Mouse (Mus musculus): ENCODE data around the gene Tut1. TPM values are rescaled to one million over a fixed set of nuclear protein-coding genes. Genes with fewer than 3 reads are reported as not detected.

Gene Tut1
- polyA plus RNA-seq, 1 experiment from 2014 or later, result 28.4 TPM

Other genes with a start within 250 kb of the Tut1 start
- gene Slc3a2, start 230.5 kb upstream of the Tut1 start, polyA plus RNA-seq (2014; fragmentation: Nextera tagmentation; extraction: Ambion mirVana), result 139 and 142 TPM in 2 replicates
- gene Wdr74, start 218.0 kb upstream of the Tut1 start, polyA plus RNA-seq (2014; fragmentation: Nextera tagmentation; extraction: Ambion mirVana), result 74.2 and 83.7 TPM in 2 replicates
- 1.5 and 2.7 TPM in 2 replicates for gene 1700092M07Rik, start 213.1 kb upstream of the Tut1 start, polyA plus RNA-seq (2014; fragmentation: Nextera tagmentation; extraction: Ambion mirVana)
- 85.6 and 94.7 TPM in 2 replicates for gene Stx5a, start 212.4 kb upstream of the Tut1 start, polyA plus RNA-seq (2014; fragmentation: Nextera tagmentation; extraction: Ambion mirVana)
- 209 and 235 TPM in 2 replicates for gene Nxf1, start 196.8 kb upstream of the Tut1 start, polyA plus RNA-seq (2014; fragmentation: Nextera tagmentation; extraction: Ambion mirVana)
- gene Tmem223, start 182.9 kb upstream of the Tut1 start, polyA plus RNA-seq (2014; fragmentation: Nextera tagmentation; extraction: Ambion mirVana), result 190 and 197 TPM in 2 replicates
- 40.8 and 45.7 TPM in 2 replicates for gene Tmem179b, start 179.4 kb upstream of the Tut1 start, polyA plus RNA-seq (2014; fragmentation: Nextera tagmentation; extraction: Ambion mirVana)
- gene Taf6l, start 167.4 kb upstream of the Tut1 start, polyA plus RNA-seq (2014; fragmentation: Nextera tagmentation; extraction: Ambion mirVana), result 15.4 and 19.6 TPM in 2 replicates
- gene Polr2g, start 155.3 kb upstream of the Tut1 start, polyA plus RNA-seq (2014; fragmentation: Nextera tagmentation; extraction: Ambion mirVana), result 169 and 177 TPM in 2 replicates
- gene Zbtb3, start 151.3 kb upstream of the Tut1 start, polyA plus RNA-seq (2014; fragmentation: Nextera tagmentation; extraction: Ambion mirVana), result 6.1 and 6.5 TPM in 2 replicates
- 51.7 and 59.7 TPM in 2 replicates for gene Ttc9c, start 134.5 kb upstream of the Tut1 start, polyA plus RNA-seq (2014; fragmentation: Nextera tagmentation; extraction: Ambion mirVana)
- 6.1 and 6.2 TPM in 2 replicates for gene Hnrnpul2, start 133.8 kb upstream of the Tut1 start, polyA plus RNA-seq (2014; fragmentation: Nextera tagmentation; extraction: Ambion mirVana)
- gene AC129217.1, start 124.1 kb upstream of the Tut1 start, polyA plus RNA-seq (2014; fragmentation: Nextera tagmentation; extraction: Ambion mirVana), result not detected in 2 replicates
- 50.6 and 52.7 TPM in 2 replicates for gene Bscl2, start 116.4 kb upstream of the Tut1 start, polyA plus RNA-seq (2014; fragmentation: Nextera tagmentation; extraction: Ambion mirVana)
- 128 and 133 TPM in 2 replicates for gene Gng3, start 114.7 kb upstream of the Tut1 start, polyA plus RNA-seq (2014; fragmentation: Nextera tagmentation; extraction: Ambion mirVana)
- 0.18 and 0.30 TPM in 2 replicates for gene Lrrn4cl, start 103.1 kb upstream of the Tut1 start, polyA plus RNA-seq (2014; fragmentation: Nextera tagmentation; extraction: Ambion mirVana)
- gene Ubxn1, start 82.4 kb upstream of the Tut1 start, polyA plus RNA-seq (2014; fragmentation: Nextera tagmentation; extraction: Ambion mirVana), result 169 and 183 TPM in 2 replicates
- 54.6 and 59.1 TPM in 2 replicates for gene Uqcc3, start 72.9 kb upstream of the Tut1 start, polyA plus RNA-seq (2014; fragmentation: Nextera tagmentation; extraction: Ambion mirVana)
- 109 and 123 TPM in 2 replicates for gene Lbhd1, start 70.1 kb upstream of the Tut1 start, polyA plus RNA-seq (2014; fragmentation: Nextera tagmentation; extraction: Ambion mirVana)
- gene Gm49403, start 69.9 kb upstream of the Tut1 start, polyA plus RNA-seq (2014; fragmentation: Nextera tagmentation; extraction: Ambion mirVana), result not detected in 2 replicates
- gene 1810009A15Rik, start 65.0 kb upstream of the Tut1 start, polyA plus RNA-seq (2014; fragmentation: Nextera tagmentation; extraction: Ambion mirVana), result 115 and 116 TPM in 2 replicates
- gene Gm49416, start 64.9 kb upstream of the Tut1 start, polyA plus RNA-seq (2014; fragmentation: Nextera tagmentation; extraction: Ambion mirVana), result not detected in 2 replicates
- 29.7 and 33.3 TPM in 2 replicates for gene Ints5, start 60.8 kb upstream of the Tut1 start, polyA plus RNA-seq (2014; fragmentation: Nextera tagmentation; extraction: Ambion mirVana)
- gene Ganab, start 55.8 kb upstream of the Tut1 start, polyA plus RNA-seq (2014; fragmentation: Nextera tagmentation; extraction: Ambion mirVana), result 101 and 109 TPM in 2 replicates
- gene B3gat3, start 33.5 kb upstream of the Tut1 start, polyA plus RNA-seq (2014; fragmentation: Nextera tagmentation; extraction: Ambion mirVana), result 42.1 and 46.0 TPM in 2 replicates
- gene Rom1, start 24.5 kb upstream of the Tut1 start, polyA plus RNA-seq (2014; fragmentation: Nextera tagmentation; extraction: Ambion mirVana), result 1.4 and 2.3 TPM in 2 replicates
- gene Eml3, start 24.3 kb upstream of the Tut1 start, polyA plus RNA-seq (2014; fragmentation: Nextera tagmentation; extraction: Ambion mirVana), result 5.8 and 8.2 TPM in 2 replicates
- 50.9 and 56.0 TPM in 2 replicates for gene Mta2, start 12.0 kb upstream of the Tut1 start, polyA plus RNA-seq (2014; fragmentation: Nextera tagmentation; extraction: Ambion mirVana)
- gene Eef1g, start 13.2 kb downstream of the Tut1 start, polyA plus RNA-seq (2014; fragmentation: Nextera tagmentation; extraction: Ambion mirVana), result 435 and 439 TPM in 2 replicates
- gene Ahnak, start 35.4 kb downstream of the Tut1 start, polyA plus RNA-seq (2014; fragmentation: Nextera tagmentation; extraction: Ambion mirVana), result 5.0 and 6.3 TPM in 2 replicates
- not detected in 2 replicates for gene Scgb1a1, start 134.1 kb downstream of the Tut1 start, polyA plus RNA-seq (2014; fragmentation: Nextera tagmentation; extraction: Ambion mirVana)
- gene Asrgl1, start 181.8 kb downstream of the Tut1 start, polyA plus RNA-seq (2014; fragmentation: Nextera tagmentation; extraction: Ambion mirVana), result 13.5 and 14.2 TPM in 2 replicates